Mouse (Mus musculus): Measurements from ENCODE around the gene Cacna2d1.

GRCm38 (mm10) chr5:15948290-15949037 is 14.0 kb downstream of the Cacna2d1 start:
- TF ChIP-seq GATA1 (IDR thresholded peaks at IDR 0.05; ENCODE audit: borderline replicate concordance, low read length): no peak
- no peak for TF ChIP-seq FLI1 (IDR thresholded peaks at IDR 0.05; ENCODE audit: low read length)

All from megakaryocyte, embryonic 14.5 days (primary cell).